Mouse (Mus musculus) cerebellum, postnatal 36 days (tissue): ENCODE data around the gene Exosc7.
A peak's percentile ranks its signal among the peaks of the same experiment; 100 is the strongest.

Experiments
- DNase-seq, 2 experiments: peaks; one replicate each; pipeline ENCODE4 v3.0.0; 2021 to 2022; ENCODE audit warnings: mixed read lengths in 2 of 2

The Exosc7 gene

GRCm38 (mm10) chr9:123112805-123113521 lies at the start of gene Exosc7, which contains the start of gene Zdhhc3:
Exosc7 (plus strand) TSS chr9:123113215.
Zdhhc3 (minus strand) TSS chr9:123113205.
- DNase-seq = peak; percentile 89 to 90

GRCm38 (mm10) chr9:123079149-123079548 lies 33.9 kb upstream of the Exosc7 start:
- no peak for DNase-seq

GRCm38 (mm10) chr9:123080355-123080754 lies 32.7 kb upstream of the Exosc7 start:
- DNase-seq = no peak

GRCm38 (mm10) chr9:123080796-123081195 lies 32.2 kb upstream of the Exosc7 start:
- no peak for DNase-seq

- DNase-seq = no peak
These were observed 27.6 kb upstream of the Exosc7 start for GRCm38 (mm10) chr9:123085373-123085772.

- DNase-seq = no peak
These were observed 25.5 kb upstream of the Exosc7 start for GRCm38 (mm10) chr9:123087558-123087957.

- no peak for DNase-seq
These were observed 22.2 kb upstream of the Exosc7 start for GRCm38 (mm10) chr9:123090844-123091243.

- DNase-seq = no peak
These were observed 13.2 kb upstream of the Exosc7 start for GRCm38 (mm10) chr9:123099631-123100455.

- no peak for DNase-seq
These were observed 9.6 kb upstream of the Exosc7 start for GRCm38 (mm10) chr9:123103425-123103824.

GRCm38 (mm10) chr9:123104362-123104761 lies 8.7 kb upstream of the Exosc7 start:
- no peak for DNase-seq

GRCm38 (mm10) chr9:123107186-123107585 lies 5.8 kb upstream of the Exosc7 start:
- no peak for DNase-seq

- no peak for DNase-seq
These were observed 3.8 kb upstream of the Exosc7 start for GRCm38 (mm10) chr9:123109188-123109587.

- DNase-seq = no peak
These were observed 1.2 kb upstream of the Exosc7 start for GRCm38 (mm10) chr9:123111751-123112221.

- peak in 1 of 2 experiments; percentile 8 for DNase-seq
These were observed 916 bp downstream of the Exosc7 start for GRCm38 (mm10) chr9:123113931-123114330.

GRCm38 (mm10) chr9:123115566-123115965 lies 2.6 kb downstream of the Exosc7 start:
- no peak for DNase-seq

- no peak for DNase-seq
These were observed 10.0 kb downstream of the Exosc7 start for GRCm38 (mm10) chr9:123123017-123123416.

GRCm38 (mm10) chr9:123123571-123124412 lies 10.8 kb downstream of the Exosc7 start:
- DNase-seq = no peak

- DNase-seq = no peak
These were observed 11.5 kb downstream of the Exosc7 start for GRCm38 (mm10) chr9:123124413-123124981.

- DNase-seq = no peak
These were observed 14.6 kb downstream of the Exosc7 start for GRCm38 (mm10) chr9:123127663-123128062.

GRCm38 (mm10) chr9:123132994-123133393 lies 20.0 kb downstream of the Exosc7 start:
- no peak for DNase-seq

- no peak for DNase-seq
These were observed 24.1 kb downstream of the Exosc7 start for GRCm38 (mm10) chr9:123136953-123137682.
